8 mouse cellular contexts compared by ENCODE assay signal in genomic region chr4:124772125-124772524, GRCm38 (mm10). TPM values are rescaled to one million over a fixed set of nuclear protein-coding genes. Genes with fewer than 3 reads are reported as not detected.
DNase-seq lines count a peak whose midpoint lies in the region; ATAC-seq and TF ChIP-seq lines count a peak whose summit lies in the region.

No protein-coding gene starts in this region.

- H3K9ac ChIP-seq in kidney, embryonic 14.5 days (ENCODE audit: low read depth, low read length): no peak overlapping the region
- 0 out of 2 replicates have a peak overlapping the region, but pooled peaks have one; percentile 13 for H3K9ac ChIP-seq in heart, embryonic 12.5 days
- H3K9ac ChIP-seq in liver, embryonic 13.5 days: peak overlapping the region; percentile 18

- H3K4me1 ChIP-seq in kidney, embryonic 14.5 days (ENCODE audit: control insufficient read depth, insufficient read depth, low read length): no peaks in the 10 kb centered on the region
- peaks cover 15% of the 10 kb centered on the region for H3K4me1 ChIP-seq in kidney, adult 2 months (ENCODE audit: control insufficient read depth, insufficient read depth, low read length)
- H3K4me1 ChIP-seq in heart, embryonic 12.5 days (replicated peaks): peaks cover 42% of the 10 kb centered on the region
- H3K4me1 ChIP-seq in liver, embryonic 13.5 days (replicated peaks): peaks cover 92% of the 10 kb centered on the region

- TF ChIP-seq CTCF in kidney, adult 2 months (conservative IDR thresholded peaks at IDR 0.05; ENCODE audit: insufficient read depth, insufficient read length, low read depth, low read length): no peak

- intact Hi-C loops in gastrocnemius, postnatal 14 days (cut with DNase I; ENCODE audit: low total_unique reads): no loop called here

- no peaks in the 10 kb centered on the region for H3K36me3 ChIP-seq in kidney, embryonic 14.5 days (ENCODE audit: control insufficient read depth, insufficient read depth, low read length)
- no peaks in the 10 kb centered on the region for H3K36me3 ChIP-seq in kidney, adult 2 months (ENCODE audit: control insufficient read depth, insufficient read depth, low read length)
- H3K36me3 ChIP-seq in heart, embryonic 12.5 days: no peaks in the 10 kb centered on the region
- peaks cover 9% of the 10 kb centered on the region for H3K36me3 ChIP-seq in liver, embryonic 13.5 days

- 62% methylated on average over 4 of the region's 4 CpGs for WGBS in kidney, embryonic 14.5 days
- WGBS in kidney, adult 2 months: 62% methylated on average over 4 of the region's 4 CpGs
- 43% methylated on average over 4 of the region's 4 CpGs for WGBS in heart, embryonic 12.5 days
- WGBS in liver, embryonic 13.5 days (ENCODE audit: insufficient replicate concordance): 13% methylated on average over 4 of the region's 4 CpGs

- no peak overlapping the region for H3K4me2 ChIP-seq in kidney, embryonic 14.5 days (replicated peaks; ENCODE audit: low read depth, low read length)
- H3K4me2 ChIP-seq in heart, embryonic 12.5 days: no peak overlapping the region
- peak overlapping the region; percentile 2; the same call in 1 of the 2 replicates for H3K4me2 ChIP-seq in liver, embryonic 13.5 days

- TF ChIP-seq POLR2A in kidney, adult 2 months (IDR thresholded peaks at IDR 0.05; ENCODE audit: low read depth, low read length): no peak

- peak overlapping the region; percentile 15; the same call in 1 of the 2 replicates for H3K27ac ChIP-seq in kidney, embryonic 14.5 days (ENCODE audit: low read depth, low read length)
- no peak overlapping the region for H3K27ac ChIP-seq in kidney, adult 2 months (ENCODE audit: insufficient read depth, low read depth, low read length)
- H3K27ac ChIP-seq in heart, embryonic 12.5 days (ENCODE audit: poor library complexity, severe bottlenecking): peak overlapping the region; percentile 91
- H3K27ac ChIP-seq in liver, embryonic 13.5 days: peak overlapping the region; percentile 96

- no peak for DNase-seq in kidney, adult 2 months
- peak; percentile 28 for DNase-seq in liver, embryonic 13.5 days
- no peak for DNase-seq in c-Kit-positive CD71-positive TER-119-positive erythroid progenitor cells, embryonic 14.5 days (ENCODE audit: low spot score)
- DNase-seq in ovary, postnatal 36 days (ENCODE audit: low spot score): no peak
- no peak for DNase-seq in gastrocnemius, postnatal 14 days

- H3K4me3 ChIP-seq in kidney, embryonic 14.5 days (ENCODE audit: low read length): no peak overlapping the region
- no peak overlapping the region for H3K4me3 ChIP-seq in kidney, adult 2 months (ENCODE audit: insufficient read depth, low read depth, low read length)
- no peak overlapping the region for H3K4me3 ChIP-seq in heart, embryonic 12.5 days
- H3K4me3 ChIP-seq in liver, embryonic 13.5 days (replicated peaks): no peak overlapping the region

- no peaks in the 10 kb centered on the region for H3K27me3 ChIP-seq in kidney, embryonic 14.5 days (ENCODE audit: control insufficient read depth, insufficient read depth, low read length)
- no peaks in the 10 kb centered on the region for H3K27me3 ChIP-seq in kidney, adult 2 months (replicated peaks; ENCODE audit: control insufficient read depth, insufficient read depth, low read length)
- H3K27me3 ChIP-seq in heart, embryonic 12.5 days (replicated peaks): no peaks in the 10 kb centered on the region
- H3K27me3 ChIP-seq in liver, embryonic 13.5 days: no peaks in the 10 kb centered on the region

- no peaks in the 10 kb centered on the region for H3K9me3 ChIP-seq in kidney, embryonic 14.5 days (ENCODE audit: control insufficient read depth, low read length)
- no peaks in the 10 kb centered on the region for H3K9me3 ChIP-seq in heart, embryonic 12.5 days (replicated peaks)
- no peaks in the 10 kb centered on the region for H3K9me3 ChIP-seq in liver, embryonic 13.5 days (replicated peaks)

- no peak for ATAC-seq in kidney, embryonic 14.5 days (ENCODE audit: low FRiP score, low TSS enrichment)
- peak; percentile 71 for ATAC-seq in heart, embryonic 12.5 days (ENCODE audit: insufficient number of reproducible peaks, low FRiP score)
- no peak for ATAC-seq in liver, embryonic 13.5 days (ENCODE audit: low read depth)
- ATAC-seq in monocyte, adult 5-6 weeks (replicated peaks; ENCODE audit: insufficient number of reproducible peaks, low FRiP score, low TSS enrichment, poor library complexity, severe bottlenecking): peak; percentile 34

RNA-seq across cellular contexts. Expression of gene Mtf1, which starts 29.8 kb away (rescaled TPM):
- 13.7 and 17.5 TPM in 2 replicates for polyA plus RNA-seq in kidney, embryonic 14.5 days (2014; fragmentation: Nextera tagmentation; extraction: Ambion mirVana)
- 7.5 and 8.9 TPM in 2 replicates for polyA plus RNA-seq in kidney, adult 2 months (2012; rRNA removed)
- polyA plus RNA-seq in heart, embryonic 12.5 days (2016; fragmentation: Nextera tagmentation; extraction: Ambion mirVana): 9.8 and 11.6 TPM in 2 replicates
- 14.4 and 15.5 TPM in 2 replicates for polyA plus RNA-seq in liver, embryonic 13.5 days (2015; fragmentation: Nextera tagmentation; extraction: Ambion mirVana)
- total RNA-seq in monocyte, adult 5-6 weeks (2017): 33.8 to 50.2 TPM (median 34.0 TPM) in 3 replicates
- total RNA-seq in gastrocnemius, postnatal 14 days (2021): 10 to 100 TPM in 1 of 2 experiments, 1 to 10 TPM in 1; 8.0 to 10.7 TPM

RNA-seq across cellular contexts. Expression of gene Inpp5b, which starts 30.5 kb away (rescaled TPM):
- polyA plus RNA-seq in kidney, embryonic 14.5 days (2014; fragmentation: Nextera tagmentation; extraction: Ambion mirVana): 22.2 and 26.4 TPM in 2 replicates
- polyA plus RNA-seq in kidney, adult 2 months (2012; rRNA removed): 61.0 and 64.2 TPM in 2 replicates
- 17.3 and 20.2 TPM in 2 replicates for polyA plus RNA-seq in heart, embryonic 12.5 days (2016; fragmentation: Nextera tagmentation; extraction: Ambion mirVana)
- 43.2 and 49.7 TPM in 2 replicates for polyA plus RNA-seq in liver, embryonic 13.5 days (2015; fragmentation: Nextera tagmentation; extraction: Ambion mirVana)
- total RNA-seq in monocyte, adult 5-6 weeks (2017): 30.2 to 90.4 TPM (median 33.8 TPM) in 3 replicates
- total RNA-seq in gastrocnemius, postnatal 14 days (2021): 1 to 10 TPM; 8.7 to 9.4 TPM

RNA-seq across cellular contexts. Expression of gene Sf3a3, which starts 57.5 kb away (rescaled TPM):
- 177 and 183 TPM in 2 replicates for polyA plus RNA-seq in kidney, embryonic 14.5 days (2014; fragmentation: Nextera tagmentation; extraction: Ambion mirVana)
- polyA plus RNA-seq in kidney, adult 2 months (2012; rRNA removed): 11.1 and 14.5 TPM in 2 replicates
- polyA plus RNA-seq in heart, embryonic 12.5 days (2016; fragmentation: Nextera tagmentation; extraction: Ambion mirVana): 100.0 and 100 TPM in 2 replicates
- 91.3 and 101 TPM in 2 replicates for polyA plus RNA-seq in liver, embryonic 13.5 days (2015; fragmentation: Nextera tagmentation; extraction: Ambion mirVana)
- 67.5 to 99.3 TPM (median 98.8 TPM) in 3 replicates for total RNA-seq in monocyte, adult 5-6 weeks (2017)
- 10 to 100 TPM; 14.7 to 17.4 TPM for total RNA-seq in gastrocnemius, postnatal 14 days (2021)

Comparison
In these comparisons a context has a peak if more than half of its experiments do, and no peak if none do; other contexts are left out.
1. ATAC-seq: peak in heart, embryonic 12.5 days (single experiment) and monocyte, adult 5-6 weeks (single experiment); none in kidney, embryonic 14.5 days (single experiment) and liver, embryonic 13.5 days (single experiment).